ENCODE assay signal across 37 mouse cellular contexts in genomic region chr1:153371846-153372245, GRCm38 (mm10). TPM values are rescaled to one million over a fixed set of nuclear protein-coding genes. Genes with fewer than 3 reads are reported as not detected.
"Had no signal": no experiment of that assay in that cellular context is flagged by ENCODE, and none has a peak within 500 bp of the region (broad histone marks: within the 10 kb centered on the region; RNA-seq: fewer than 3 reads in every experiment).

No protein-coding gene starts in this region.

- DNase-seq: heart, postnatal 36 days; heart, postnatal 4 days; kidney, adult 11 months; kidney, adult 18-20 months; kidney, adult 2 months; kidney, adult 8-10 months; kidney, adult 9 months; kidney, postnatal 10 days; kidney, postnatal 14 days; kidney, postnatal 25 days; kidney, postnatal 36 days; kidney, postnatal 4 days; layer of hippocampus, adult 9-11 months; layer of hippocampus, postnatal 36 days had no signal

- ATAC-seq: hindbrain, embryonic 16.5 days; hindbrain, postnatal 0 days; inflammation-experienced regulatory T-cells, adult 6 months; intestine, embryonic 15.5 days; intestine, embryonic 16.5 days; intestine, postnatal 0 days had no signal

- H3K9me3 ChIP-seq: heart, embryonic 12.5 days; heart, embryonic 13.5 days; heart, embryonic 15.5 days; hindbrain, embryonic 10.5 days; hindbrain, embryonic 12.5 days; hindbrain, embryonic 13.5 days; hindbrain, embryonic 15.5 days; intestine, embryonic 15.5 days; kidney, embryonic 15.5 days had no signal

- H3K4me1 ChIP-seq: heart, embryonic 15.5 days; hindbrain, embryonic 12.5 days; hindbrain, embryonic 13.5 days; hindbrain, embryonic 15.5 days had no signal

- H3K4me3 ChIP-seq: heart, embryonic 12.5 days; heart, embryonic 13.5 days; heart, embryonic 15.5 days; hindbrain, embryonic 10.5 days; hindbrain, embryonic 12.5 days; hindbrain, embryonic 13.5 days; hindbrain, embryonic 15.5 days; intestine, embryonic 15.5 days; kidney, embryonic 15.5 days; layer of hippocampus, adult 2 months; left cerebral cortex, adult 2 months had no signal

- H3K27me3 ChIP-seq: heart, embryonic 12.5 days; heart, embryonic 13.5 days; heart, embryonic 15.5 days; hindbrain, embryonic 12.5 days; hindbrain, embryonic 13.5 days; hindbrain, embryonic 15.5 days; intestine, embryonic 15.5 days; kidney, embryonic 15.5 days had no signal

- H3K27ac ChIP-seq: heart, embryonic 13.5 days; hindbrain, embryonic 10.5 days; hindbrain, embryonic 12.5 days; hindbrain, embryonic 13.5 days; hindbrain, embryonic 14.5 days; hindbrain, embryonic 15.5 days; hindbrain, postnatal 0 days; intestine, embryonic 15.5 days; kidney, postnatal 0 days; layer of hippocampus, adult 2 months; left cerebral cortex, adult 2 months had no signal

- H3K4me2 ChIP-seq: heart, embryonic 11.5 days; heart, embryonic 12.5 days; heart, embryonic 13.5 days; heart, embryonic 15.5 days; hindbrain, embryonic 12.5 days; hindbrain, embryonic 13.5 days; hindbrain, embryonic 14.5 days; hindbrain, embryonic 15.5 days; intestine, embryonic 15.5 days; kidney, embryonic 15.5 days had no signal

- H3K36me3 ChIP-seq: heart, embryonic 12.5 days; heart, embryonic 13.5 days; heart, embryonic 15.5 days; hindbrain, embryonic 10.5 days; hindbrain, embryonic 12.5 days; hindbrain, embryonic 13.5 days; hindbrain, embryonic 15.5 days; intestine, embryonic 15.5 days; kidney, embryonic 15.5 days had no signal

- H3K9ac ChIP-seq: heart, embryonic 12.5 days; heart, embryonic 13.5 days; heart, embryonic 15.5 days; hindbrain, embryonic 12.5 days; hindbrain, embryonic 13.5 days; hindbrain, embryonic 14.5 days; hindbrain, embryonic 15.5 days; intestine, embryonic 15.5 days; kidney, embryonic 15.5 days had no signal

RNA-seq across cellular contexts. Expression of gene Shcbp1l, which starts 53.1 kb away (rescaled TPM):
- total RNA-seq: heart, postnatal 25 days; heart, postnatal 36 days; heart, postnatal 4 days; hematopoietic stem cell, adult 5-6 weeks had no signal
- polyA plus RNA-seq: heart, embryonic 15.5 days; heart, postnatal 0 days; hindbrain, embryonic 10.5 days; intestine, embryonic 16.5 days; intestine, postnatal 0 days; large intestine, adult 2 months had no signal
